8 mouse cellular contexts compared by ENCODE assay signal in the genomic region with DNA sequence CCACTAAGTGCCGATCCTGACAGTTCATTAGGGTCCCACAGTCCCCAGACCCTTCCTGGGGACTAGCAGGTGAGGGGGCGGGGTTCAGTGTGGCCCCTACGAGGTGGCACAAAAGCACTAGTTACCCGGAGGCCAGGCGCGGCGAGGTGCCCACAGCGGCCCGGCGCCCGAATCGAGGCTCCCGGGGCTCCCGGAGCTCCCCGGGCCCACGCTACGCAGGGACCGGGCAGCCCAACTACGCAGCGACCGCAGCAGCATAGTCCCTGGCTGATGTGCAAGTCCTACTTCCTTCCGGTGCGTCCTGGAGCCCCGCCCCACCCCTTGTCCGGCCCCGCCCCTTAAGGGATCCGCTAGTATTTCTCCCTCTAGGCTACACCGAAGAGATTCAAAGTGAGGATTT. TPM values are rescaled to one million over a fixed set of nuclear protein-coding genes. Genes with fewer than 3 reads are reported as not detected.
DNase-seq lines count a peak whose midpoint lies in the region; ATAC-seq and TF ChIP-seq lines count a peak whose summit lies in the region.

Tk2 (minus strand) TSS at position 283 of the 400 bp plus-strand sequence.

- TF ChIP-seq CTCF in cortical plate, adult 2 months (IDR thresholded peaks at IDR 0.05; ENCODE audit: extremely low read depth, insufficient read depth, low read length) = no peak
- TF ChIP-seq CTCF in hindbrain, postnatal 0 days (IDR thresholded peaks at IDR 0.05; ENCODE audit: low read depth) = no peak

- H3K36me3 ChIP-seq in hindbrain, postnatal 0 days (ENCODE audit: insufficient read depth, low read length) = peaks cover 7% of the 10 kb centered on the region; the same call in 1 of the 2 replicates

- TF ChIP-seq POLR2A in cortical plate, adult 2 months (IDR thresholded peaks at IDR 0.05; ENCODE audit: extremely low read depth, insufficient read depth, low read length) = peak; percentile 88

- peak; percentile 94 for ATAC-seq in hindbrain, postnatal 0 days
- peak; percentile 60 for ATAC-seq in megakaryocyte, adult 5-6 weeks (ENCODE audit: poor library complexity, severe bottlenecking)

- no peaks in the 10 kb centered on the region for H3K9me3 ChIP-seq in hindbrain, postnatal 0 days (ENCODE audit: low read length)

- peak within 1 kb of the TSS; percentile 82 for H3K4me2 ChIP-seq in hindbrain, postnatal 0 days (ENCODE audit: low read depth, low read length)

- no peak within 1 kb of the TSS for H3K27ac ChIP-seq in cortical plate, adult 2 months (ENCODE audit: insufficient read depth, low read length)
- peak within 1 kb of the TSS; percentile 81 for H3K27ac ChIP-seq in hindbrain, postnatal 0 days

- DNase-seq in adipocyte (ENCODE audit: low spot score) = peak; percentile 90
- peak; percentile 46 to 50 for DNase-seq in gastrocnemius, adult 8-10 months (ENCODE audit: low spot score in 2 of 2)
- DNase-seq in hindbrain, postnatal 0 days (ENCODE audit: low spot score) = peak; percentile 89
- DNase-seq in left cerebral cortex, adult 8-10 months (ENCODE audit: low spot score in 2 of 2) = peak; percentile 57 to 65
- DNase-seq in right cerebral cortex, adult 18-20 months = peak; percentile 82
- peak; percentile 67 for DNase-seq in urinary bladder, adult 2 months (ENCODE audit: low spot score)

- no peaks in the 10 kb centered on the region for H3K27me3 ChIP-seq in hindbrain, postnatal 0 days (ENCODE audit: insufficient read depth, low read length)

- H3K4me1 ChIP-seq in cortical plate, adult 2 months (ENCODE audit: control insufficient read depth, insufficient read depth, low read length) = no peaks in the 10 kb centered on the region; the same call in 1 of the 2 replicates
- H3K4me1 ChIP-seq in hindbrain, postnatal 0 days (ENCODE audit: insufficient read depth, low read length) = peaks cover 6% of the 10 kb centered on the region

- WGBS in hindbrain, postnatal 0 days = under 1% methylated on average over 28 of the region's 28 CpGs

- H3K9ac ChIP-seq in hindbrain, postnatal 0 days (replicated peaks; ENCODE audit: low read length) = peak within 1 kb of the TSS; percentile 89

- H3K4me3 ChIP-seq in cortical plate, adult 2 months (ENCODE audit: insufficient read depth, low read length) = peak within 1 kb of the TSS; percentile 69
- H3K4me3 ChIP-seq in hindbrain, postnatal 0 days (ENCODE audit: low read length) = peak within 1 kb of the TSS; percentile 92

RNA-seq across cellular contexts. Expression of gene Tk2, which starts in this region (rescaled TPM):
- polyA plus RNA-seq in cortical plate, adult 2 months (2012; rRNA removed) = 46.7 and 48.6 TPM in 2 replicates
- total RNA-seq in gastrocnemius, adult 8-10 months (2022) = 1 to 10 TPM; 2.9 to 4.2 (median 3.9) TPM
- total RNA-seq in hindbrain, postnatal 0 days (2014; rRNA removed) = 46.7 and 50.9 TPM in 2 replicates
- polyA plus RNA-seq in hindbrain, postnatal 0 days (2015; fragmentation: Nextera tagmentation; extraction: Ambion mirVana) = 44.4 and 45.1 TPM in 2 replicates
- 10 to 100 TPM; 47.7 to 50.0 (median 49.9) TPM for total RNA-seq in left cerebral cortex, adult 8-10 months (2022)
- total RNA-seq in megakaryocyte, adult 5-6 weeks (2015) = 27.6 and 30.0 TPM in 2 replicates
- total RNA-seq in megakaryocyte, adult 5-6 weeks (2017) = 17.4 and 28.5 TPM in 2 replicates
- polyA plus RNA-seq in urinary bladder, adult 2 months (2012; rRNA removed) = 37.8 and 41.4 TPM in 2 replicates
